19 mouse cellular contexts compared by ENCODE assay signal in genomic region chr5:63735521-63735920, GRCm38 (mm10).
"Had no signal": no experiment of that assay in that cellular context is flagged by ENCODE, and none has a peak within 500 bp of the region (broad histone marks: within the 10 kb centered on the region; RNA-seq: fewer than 3 reads in every experiment).

No protein-coding gene starts in this region.

- H3K4me2 ChIP-seq: limb, embryonic 12.5 days; limb, embryonic 15.5 days; liver, embryonic 11.5 days; lung, embryonic 14.5 days; midbrain, embryonic 13.5 days; stomach, embryonic 15.5 days had no signal

- H3K27ac ChIP-seq: layer of hippocampus, adult 2 months; limb, embryonic 12.5 days; limb, embryonic 15.5 days; liver, embryonic 14.5 days; macrophage; midbrain, embryonic 13.5 days; stomach, embryonic 15.5 days had no signal

- H3K9me3 ChIP-seq: limb, embryonic 12.5 days; limb, embryonic 15.5 days; midbrain, embryonic 13.5 days; stomach, embryonic 15.5 days had no signal

- H3K27me3 ChIP-seq: limb, embryonic 12.5 days; limb, embryonic 15.5 days; midbrain, embryonic 13.5 days; stomach, embryonic 15.5 days had no signal

- ATAC-seq: intestine, postnatal 0 days; liver, postnatal 0 days; lung, postnatal 0 days; midbrain, embryonic 13.5 days; midbrain, embryonic 16.5 days had no signal

- H3K9ac ChIP-seq: limb, embryonic 12.5 days; limb, embryonic 15.5 days; liver, embryonic 14.5 days; liver, postnatal 0 days; lung, embryonic 14.5 days; midbrain, embryonic 13.5 days; stomach, embryonic 15.5 days had no signal

- H3K4me1 ChIP-seq: limb, embryonic 12.5 days; limb, embryonic 15.5 days; midbrain, embryonic 13.5 days; stomach, embryonic 15.5 days had no signal

- DNase-seq: kidney, adult 2 months; kidney, postnatal 10 days; layer of hippocampus, adult 9-11 months; liver, postnatal 0 days; lung, embryonic 14.5 days; right cerebral cortex, postnatal 25 days; spleen, adult 18-20 months; thymus, postnatal 25 days had no signal

- H3K4me3 ChIP-seq: layer of hippocampus, adult 2 months; limb, embryonic 12.5 days; limb, embryonic 15.5 days; midbrain, embryonic 13.5 days; stomach, embryonic 15.5 days had no signal

- H3K36me3 ChIP-seq: limb, embryonic 12.5 days; limb, embryonic 15.5 days; midbrain, embryonic 13.5 days; stomach, embryonic 15.5 days had no signal
